Mouse (Mus musculus) myocyte (in vitro differentiated cells): ENCODE results near the gene Rims1.

Source experiments
- CEBPB ChIP-seq: IDR thresholded peaks from 2 replicates; pipeline ENCODE4 v1.6.1; 2011; ENCODE audit warnings: mild to moderate bottlenecking, moderate library complexity; ENCODE audit not compliant: poor library complexity, insufficient read depth, severe bottlenecking
- E2F4 ChIP-seq: IDR thresholded peaks from one replicate; pipeline ENCODE4 v1.6.1; 2011; ENCODE audit warnings: mild to moderate bottlenecking, control low read depth, moderate library complexity; ENCODE audit not compliant: insufficient read depth
- MAX ChIP-seq: IDR thresholded peaks from one replicate; pipeline ENCODE4 v1.6.1; 2011; ENCODE audit warnings: low read depth, mild to moderate bottlenecking, control low read depth
- MYOD1 ChIP-seq, 3 experiments: IDR thresholded peaks; one replicate each; pipeline ENCODE4 v1.6.1; 2011; ENCODE audit warnings: control low read depth in 2 of 3, low read depth in 2 of 3, mild to moderate bottlenecking in 2 of 3, moderate library complexity in 1 of 3; ENCODE audit not compliant: insufficient read length in 2 of 3, control insufficient read depth in 1 of 3
- MYOG ChIP-seq, 3 experiments: IDR thresholded peaks; one replicate each; pipeline ENCODE4 v1.6.1; 2011; ENCODE audit warnings: control low read depth in 2 of 3, low read depth in 2 of 3, mild to moderate bottlenecking in 2 of 3; ENCODE audit not compliant: insufficient read length in 2 of 3, control insufficient read depth in 1 of 3, insufficient read depth in 1 of 3
- POLR2A ChIP-seq: IDR thresholded peaks from one replicate; pipeline ENCODE4 v1.6.1; 2011; ENCODE audit warnings: low read depth, mild to moderate bottlenecking, control low read depth, moderate library complexity; ENCODE audit not compliant: insufficient read length
- POLR2AphosphoS2 ChIP-seq: IDR thresholded peaks from one replicate; pipeline ENCODE4 v1.6.1; 2011; ENCODE audit warnings: low read depth, control low read depth; ENCODE audit not compliant: insufficient read length
- SRF ChIP-seq: IDR thresholded peaks from one replicate; pipeline ENCODE4 v1.6.1; 2011; ENCODE audit warnings: low read depth; ENCODE audit not compliant: control insufficient read depth, insufficient read length
- TCF12 ChIP-seq: IDR thresholded peaks from one replicate; pipeline ENCODE4 v1.6.1; 2011; ENCODE audit warnings: mild to moderate bottlenecking, control low read depth; ENCODE audit not compliant: poor library complexity, insufficient read depth, severe bottlenecking
- TCF3 ChIP-seq: IDR thresholded peaks from one replicate; pipeline ENCODE4 v1.6.1; 2011; ENCODE audit warnings: low read depth, control low read depth; ENCODE audit not compliant: insufficient read length
- USF1 ChIP-seq: IDR thresholded peaks from one replicate; pipeline ENCODE4 v1.6.1; 2011; ENCODE audit warnings: low read depth, mild to moderate bottlenecking, control low read depth, moderate library complexity

DNA sequence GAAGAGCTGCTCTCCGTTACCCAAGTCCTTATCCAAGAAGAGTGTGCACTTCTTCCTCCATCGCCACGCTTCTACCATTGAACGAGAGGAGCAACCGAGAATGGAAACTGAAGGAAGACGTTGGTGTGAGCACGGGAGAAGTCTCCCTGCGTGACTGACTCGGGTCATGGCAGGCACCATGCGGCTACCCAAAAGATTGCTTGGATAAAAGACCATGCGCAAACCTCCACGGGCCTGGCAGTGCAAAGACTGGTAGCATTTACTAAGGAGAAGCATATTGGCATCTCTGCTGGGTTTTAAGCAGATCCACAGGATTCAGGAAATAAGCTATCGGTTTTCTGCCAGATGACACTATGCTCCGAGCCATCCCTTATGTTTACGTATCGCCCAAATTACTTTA, 293.4 kb downstream of the Rims1 start:
- no peak for TF ChIP-seq POLR2A
- no peak for TF ChIP-seq POLR2AphosphoS2
- TF ChIP-seq USF1: no peak
- TF ChIP-seq CEBPB: no peak
- TF ChIP-seq SRF: no peak
- TF ChIP-seq E2F4: no peak
- no peak for TF ChIP-seq MAX
- no peak for TF ChIP-seq MYOG (IDR thresholded peaks at IDR 0.05; ENCODE audit: control insufficient read depth in 1 of 3, insufficient read depth in 1 of 3, insufficient read length in 2 of 3, low read depth in 2 of 3)
- TF ChIP-seq TCF12: no peak
- TF ChIP-seq MYOD1 (IDR thresholded peaks at IDR 0.05; ENCODE audit: control insufficient read depth in 1 of 3, insufficient read length in 2 of 3, low read depth in 2 of 3): no peak
- TF ChIP-seq TCF3: no peak
